Mouse (Mus musculus) megakaryocyte, embryonic 14.5 days (primary cell): ENCODE data around the gene Otulin. TPM values are rescaled to one million over a fixed set of nuclear protein-coding genes. Genes with fewer than 3 reads are reported as not detected.

ENCODE experiments used
- H3K27me3 ChIP-seq: replicated peaks from 2 replicates; pipeline ENCODE3; 2012; ENCODE audit warnings: inconsistent platforms
- H3K36me3 ChIP-seq: replicated peaks from 2 replicates; pipeline ENCODE3; 2012; ENCODE audit warnings: low read length, inconsistent platforms, mixed read lengths
- H3K4me1 ChIP-seq: 2 replicates; pipeline ENCODE4 v1.6.1; 2012; ENCODE audit warnings: inconsistent platforms
- H3K4me3 ChIP-seq: replicated peaks from 2 replicates; pipeline ENCODE3; 2012; ENCODE audit warnings: moderate library complexity, mild to moderate bottlenecking, inconsistent platforms
- H3K9me3 ChIP-seq: 2 replicates; pipeline ENCODE4 v1.6.1; 2012; ENCODE audit warnings: inconsistent platforms
- FLI1 ChIP-seq: IDR thresholded peaks from 2 replicates; pipeline ENCODE4 v1.6.1; 2012; ENCODE audit warnings: low read length, inconsistent platforms, mixed read lengths
- GATA1 ChIP-seq: IDR thresholded peaks from 3 replicates; pipeline ENCODE4 v1.6.1; 2012; ENCODE audit warnings: mixed read lengths, low read length, inconsistent platforms, borderline replicate concordance
- polyA plus RNA-seq: library from polyadenylated mRNA; stranded (reverse); fragments of >175 nt; gene quantifications from 2 replicates; pipeline ENCODE4 v1.2.3, GENCODE M21; 2012; ENCODE audit warnings: low replicate concordance; ENCODE audit not compliant: insufficient read depth

Gene Otulin
- polyA plus RNA-seq, 1 experiment = 25.7 TPM

DNA sequence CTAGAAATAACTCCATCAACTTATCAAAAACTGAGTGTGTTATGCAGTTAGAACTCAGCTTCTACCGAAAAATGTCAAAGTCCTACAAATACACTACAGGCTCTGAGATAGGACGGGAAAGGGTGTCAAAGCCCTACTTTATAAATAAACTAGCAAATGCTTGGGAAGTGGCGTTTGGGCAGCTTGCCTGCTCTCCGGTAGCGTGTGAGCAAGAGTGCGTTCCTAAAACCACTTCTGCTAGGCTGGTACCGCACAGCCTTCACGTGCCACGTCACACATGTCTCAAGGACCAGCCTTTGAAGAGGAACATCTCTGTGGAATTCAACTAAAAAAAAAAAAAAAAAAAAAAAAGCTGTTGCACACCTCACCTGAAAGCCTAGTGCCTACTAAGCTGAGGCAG lies 127.3 kb downstream of the Otulin start:
- H3K4me1 ChIP-seq = peaks cover 54% of the 10 kb centered on the region

DNA sequence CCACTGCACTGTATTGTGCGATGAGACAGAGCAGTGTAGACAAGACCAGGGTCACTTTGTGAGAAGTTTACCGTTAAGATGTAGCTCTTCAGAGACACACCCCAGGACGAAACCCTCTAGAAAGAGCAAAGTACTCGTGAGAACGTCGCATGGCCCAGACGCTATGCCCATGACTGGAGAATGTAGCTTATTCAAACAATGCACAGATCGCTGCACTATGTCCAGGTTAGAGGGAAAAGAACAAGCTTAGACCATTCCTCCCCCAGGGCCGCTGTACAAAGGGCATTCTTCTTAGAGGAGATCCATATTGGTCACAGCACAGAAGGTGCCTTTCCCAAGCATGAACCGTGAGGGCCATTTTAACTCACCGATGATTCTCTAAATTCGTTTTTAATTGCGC lies 128.2 kb downstream of the Otulin start:
- Histone ChIP-seq H3K4me1 (peaks cover 63% of the 10 kb centered on the region), H3K27me3 (no peaks in the 10 kb centered on the region), H3K4me3 (no peak overlapping the region), H3K36me3 (no peaks in the 10 kb centered on the region), H3K9me3 (no peaks in the 10 kb centered on the region)
- TF ChIP-seq FLI1 (no peak), GATA1 (no peak)

More for the DNA sequence above, 127.3 kb downstream of the Otulin start:
- no peaks in the 10 kb centered on the region for H3K9me3 ChIP-seq
- H3K4me3 ChIP-seq = no peak overlapping the region
- TF ChIP-seq GATA1 (no peak), FLI1 (no peak)
- no peaks in the 10 kb centered on the region for H3K27me3 ChIP-seq
- no peaks in the 10 kb centered on the region for H3K36me3 ChIP-seq

DNA sequence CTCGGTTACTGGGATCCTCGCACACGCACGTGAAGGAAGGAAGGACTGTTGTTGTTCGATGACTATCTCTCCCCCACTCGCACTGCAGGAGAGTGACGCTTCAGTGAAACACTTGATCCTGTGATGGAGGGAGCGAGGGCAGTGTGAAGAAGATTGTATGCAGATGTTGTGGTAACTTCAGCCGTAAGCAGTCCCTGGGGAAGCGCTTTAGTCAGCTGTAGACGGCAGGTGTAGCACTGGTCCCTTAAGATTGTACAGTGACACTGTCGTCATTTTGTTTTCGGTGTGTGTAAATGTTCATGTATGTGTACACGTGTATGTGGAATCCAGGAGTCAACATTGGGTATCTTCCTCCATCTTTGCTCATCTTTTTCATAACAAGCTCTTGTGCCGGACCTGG lies 130.1 kb downstream of the Otulin start:
- no peaks in the 10 kb centered on the region for H3K27me3 ChIP-seq

DNA sequence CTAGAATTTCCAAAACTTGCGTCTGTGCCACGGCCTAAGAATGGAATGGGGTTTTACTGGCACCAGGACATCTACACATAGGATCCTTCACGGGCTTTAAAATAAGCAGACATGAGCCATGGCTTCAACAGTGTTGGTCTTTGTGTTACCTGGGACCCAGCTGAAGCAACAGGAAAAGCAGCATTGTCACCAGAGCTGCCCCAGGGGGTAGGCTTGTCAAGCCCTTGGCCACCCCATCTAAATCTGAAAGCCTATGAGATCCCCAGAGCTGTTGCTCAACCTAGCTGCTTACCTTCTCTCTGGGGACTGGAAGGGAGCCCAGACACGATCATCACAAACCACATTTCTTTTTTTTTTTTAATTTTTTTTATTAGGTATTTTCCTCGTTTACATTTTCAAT lies 132.4 kb downstream of the Otulin start:
- Histone ChIP-seq H3K27me3 (no peaks in the 10 kb centered on the region), H3K4me3 (no peak overlapping the region), H3K4me1 (peaks cover 75% of the 10 kb centered on the region), H3K9me3 (no peaks in the 10 kb centered on the region), H3K36me3 (no peaks in the 10 kb centered on the region)
- TF ChIP-seq FLI1 = no peak
- no peak for TF ChIP-seq GATA1

More for the DNA sequence above, 130.1 kb downstream of the Otulin start:
- no peaks in the 10 kb centered on the region for H3K36me3 ChIP-seq
- peaks cover 66% of the 10 kb centered on the region for H3K4me1 ChIP-seq
- H3K9me3 ChIP-seq = no peaks in the 10 kb centered on the region
- H3K4me3 ChIP-seq = no peak overlapping the region
- TF ChIP-seq FLI1 = no peak
- TF ChIP-seq GATA1 = no peak

DNA sequence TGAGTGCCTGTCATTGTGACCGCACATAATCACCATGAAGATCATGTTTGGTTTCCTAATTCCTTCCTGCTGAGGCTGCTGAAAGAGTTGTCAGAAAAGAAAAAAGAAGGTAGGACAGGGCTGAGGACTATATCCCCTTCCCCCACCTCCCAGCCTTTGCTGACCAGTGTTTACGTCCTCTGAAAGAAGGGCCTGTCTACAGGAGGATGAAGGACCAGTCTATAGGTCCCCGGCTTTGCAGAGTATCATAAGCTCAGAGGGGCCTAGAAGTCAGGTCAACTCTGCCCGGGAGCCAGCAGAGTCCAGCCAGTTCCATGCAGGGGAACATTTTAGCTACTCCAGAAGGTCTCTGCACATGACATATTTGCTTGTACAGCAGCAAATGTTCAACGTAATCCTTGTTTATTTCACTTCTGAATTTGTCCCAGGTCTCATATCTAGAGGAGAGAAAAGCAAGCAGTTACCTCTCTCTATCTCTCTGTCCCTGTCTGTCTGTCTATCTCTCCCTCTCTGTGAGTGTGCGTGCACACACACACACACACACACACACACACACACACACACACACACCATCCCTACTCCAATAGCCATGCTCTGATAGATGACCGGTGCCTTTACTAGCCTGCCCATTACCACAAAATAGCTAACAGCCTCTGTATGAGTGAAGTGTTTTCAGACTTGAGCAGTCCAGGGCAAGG lies 133.0 kb downstream of the Otulin start:
- Histone ChIP-seq H3K27me3 (no peaks in the 10 kb centered on the region), H3K4me3 (peak overlapping the region; percentile 80), H3K4me1 (peaks cover 78% of the 10 kb centered on the region), H3K9me3 (no peaks in the 10 kb centered on the region), H3K36me3 (no peaks in the 10 kb centered on the region)
- no peak for TF ChIP-seq FLI1
- TF ChIP-seq GATA1 = no peak

DNA sequence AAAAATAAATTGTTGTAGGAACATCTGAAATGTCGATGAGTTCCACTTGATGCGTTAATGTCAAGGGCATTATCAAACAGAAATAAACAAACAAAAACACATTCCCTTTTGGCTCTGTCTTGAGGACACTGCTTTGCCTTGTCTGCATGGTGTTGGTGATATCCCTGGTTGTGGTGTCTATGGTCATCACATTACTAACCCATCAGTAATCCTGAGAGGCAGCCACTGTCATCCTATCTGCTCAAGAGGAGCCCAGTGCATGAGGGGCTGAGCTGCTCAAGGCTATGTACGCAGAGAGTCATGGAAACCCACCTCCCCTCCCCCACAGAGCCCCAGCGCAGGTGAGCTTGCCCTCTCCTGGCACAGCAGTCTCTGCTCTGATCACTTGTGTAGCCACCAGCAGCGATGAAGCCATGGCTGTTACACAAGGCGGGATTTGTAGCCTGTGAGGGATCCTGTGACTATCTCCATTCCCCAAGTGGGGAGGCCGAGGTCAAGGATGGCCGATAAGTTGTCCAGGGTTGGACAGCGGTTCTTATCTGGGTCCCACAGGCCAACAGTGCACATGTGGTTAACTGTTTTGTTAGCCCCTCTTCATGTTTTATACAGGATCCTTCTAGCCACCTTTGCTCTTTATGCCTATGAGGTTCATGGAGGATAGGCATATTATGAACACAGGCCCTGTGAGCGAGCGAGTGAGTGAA lies 133.7 kb downstream of the Otulin start:
- H3K36me3 ChIP-seq = no peaks in the 10 kb centered on the region
- no peaks in the 10 kb centered on the region for H3K9me3 ChIP-seq
- no peaks in the 10 kb centered on the region for H3K27me3 ChIP-seq
- peaks cover 82% of the 10 kb centered on the region for H3K4me1 ChIP-seq
- TF ChIP-seq FLI1 (no peak), GATA1 (no peak; the same call in 2 of the 3 replicates)
- peak overlapping the region; percentile 80 for H3K4me3 ChIP-seq

DNA sequence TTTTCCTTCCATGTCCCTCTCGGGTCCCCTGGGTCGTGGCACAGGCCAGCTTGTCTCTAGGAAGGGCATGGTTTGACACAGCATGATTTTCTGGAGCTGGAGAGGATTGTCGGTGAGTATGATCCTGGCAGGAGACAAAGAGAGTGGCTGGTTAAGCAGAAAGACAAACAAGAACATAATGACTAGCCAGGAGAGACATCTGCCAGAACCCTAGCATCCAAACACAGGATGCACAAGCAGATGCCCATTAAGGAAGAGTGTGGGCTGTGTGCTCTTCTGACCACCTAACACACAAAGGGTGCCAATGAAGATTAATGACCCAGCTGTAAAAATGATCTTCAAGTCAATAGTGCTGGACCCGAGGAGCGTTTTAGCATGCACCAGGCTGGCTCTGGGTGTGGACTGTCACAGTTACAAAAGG lies 134.5 kb downstream of the Otulin start:
- no peak for TF ChIP-seq GATA1
- no peak for TF ChIP-seq FLI1
- H3K4me1 ChIP-seq = peaks cover 81% of the 10 kb centered on the region

DNA sequence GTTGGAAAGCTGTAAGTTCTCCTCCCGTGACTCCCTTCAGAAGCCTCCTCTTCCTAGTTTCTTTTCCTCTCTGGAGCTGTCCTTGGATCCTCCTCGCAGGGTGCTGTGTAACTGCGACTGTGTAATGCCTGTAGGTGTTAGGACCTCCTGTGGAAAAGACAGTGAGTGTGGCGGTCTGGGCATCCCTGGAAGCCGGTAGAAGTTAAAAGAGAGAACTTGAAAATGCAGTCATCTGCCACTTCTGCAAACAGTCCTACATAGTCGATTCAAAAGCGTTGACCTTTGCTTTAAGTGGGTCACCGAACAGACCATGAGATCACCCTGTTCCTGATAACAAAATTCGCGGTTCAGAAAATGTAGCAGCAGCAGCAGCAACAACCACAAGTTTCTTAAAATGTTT lies 137.0 kb downstream of the Otulin start:
- H3K4me1 ChIP-seq = peaks cover 73% of the 10 kb centered on the region
- H3K36me3 ChIP-seq = no peaks in the 10 kb centered on the region
- H3K27me3 ChIP-seq = no peaks in the 10 kb centered on the region
- no peak for TF ChIP-seq FLI1
- no peak for TF ChIP-seq GATA1
- no peaks in the 10 kb centered on the region for H3K9me3 ChIP-seq
- H3K4me3 ChIP-seq = no peak overlapping the region

More for the DNA sequence above, 134.5 kb downstream of the Otulin start:
- no peak overlapping the region for H3K4me3 ChIP-seq
- no peaks in the 10 kb centered on the region for H3K36me3 ChIP-seq
- no peaks in the 10 kb centered on the region for H3K27me3 ChIP-seq
- no peaks in the 10 kb centered on the region for H3K9me3 ChIP-seq

DNA sequence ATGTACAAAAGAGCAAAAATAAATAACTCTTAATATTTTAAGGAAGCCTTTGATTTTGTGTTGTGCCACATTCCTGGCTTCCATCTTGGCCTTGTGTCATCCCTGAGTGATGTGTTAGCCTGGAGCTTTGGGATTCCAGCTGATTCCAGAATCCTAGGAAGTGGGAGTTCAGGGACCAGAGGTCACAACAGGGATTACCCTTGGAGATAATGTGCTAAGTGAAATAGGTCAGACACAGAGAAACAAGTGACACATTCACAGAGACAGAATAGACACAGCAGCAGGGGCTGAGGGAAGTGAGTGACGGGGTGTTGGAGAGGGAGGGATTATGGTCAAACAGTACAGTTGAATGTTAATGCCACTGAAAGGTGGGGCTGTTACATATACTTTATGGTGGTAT lies 137.8 kb downstream of the Otulin start:
- Histone ChIP-seq H3K36me3 (no peaks in the 10 kb centered on the region), H3K4me3 (no peak overlapping the region), H3K4me1 (peaks cover 72% of the 10 kb centered on the region), H3K27me3 (no peaks in the 10 kb centered on the region), H3K9me3 (no peaks in the 10 kb centered on the region)
- TF ChIP-seq FLI1 (no peak), GATA1 (no peak)

Other genes starting within 250 kb of the Otulin start
- gene Ank, start 164.0 kb downstream of the Otulin start, polyA plus RNA-seq = 4.7 and 5.0 TPM in 2 replicates
- 1.4 TPM in 1 of 2 replicates, not detected in the other for gene Otulinl, start 50.9 kb upstream of the Otulin start, polyA plus RNA-seq